ENCODE assay signal across 9 mouse cellular contexts in the genomic region with DNA sequence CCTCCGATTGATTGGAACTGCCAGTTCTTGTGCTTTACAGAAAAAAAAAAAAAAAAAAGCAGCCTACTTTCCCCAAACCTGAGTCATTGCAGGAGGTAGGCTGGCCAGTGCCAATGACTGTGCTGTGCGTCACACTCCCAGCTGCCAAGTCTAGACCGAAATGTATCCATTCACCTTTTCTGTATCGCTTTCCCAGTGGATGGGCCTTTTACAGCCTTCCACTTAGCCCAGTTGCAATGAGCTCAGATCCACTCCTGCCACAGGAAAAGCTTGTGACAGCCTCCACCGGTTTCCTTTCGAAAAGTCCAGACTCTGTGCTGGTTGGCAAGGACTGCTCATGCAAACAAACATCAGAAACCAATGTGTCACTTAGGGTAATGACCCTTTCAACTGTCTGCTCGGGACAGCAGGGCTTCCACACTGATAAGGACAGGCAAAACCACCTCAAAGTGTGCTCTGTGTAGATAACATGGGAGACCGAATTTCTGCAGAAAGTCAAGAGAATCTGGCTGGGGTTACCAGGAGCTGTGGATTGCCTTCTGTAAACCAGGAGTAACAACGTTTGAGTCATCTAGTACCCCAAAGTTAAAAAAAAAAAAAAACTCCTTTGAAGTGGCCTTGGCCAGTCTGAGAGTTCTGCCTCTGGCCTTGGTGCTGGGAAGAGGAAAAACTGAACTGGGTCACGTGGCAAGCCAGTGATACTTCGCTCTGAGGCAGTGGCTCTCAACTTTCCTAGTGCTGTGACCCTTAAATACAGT. TPM values are rescaled to one million over a fixed set of nuclear protein-coding genes. Genes with fewer than 3 reads are reported as not detected.
A peak's percentile ranks its signal among the peaks of the same experiment; 100 is the strongest.
DNase-seq lines count a peak whose midpoint lies in the region; ATAC-seq lines count a peak whose summit lies in the region.
"Had no signal": no experiment of that assay in that cellular context is flagged by ENCODE, and none has a peak within 500 bp of the region (broad histone marks: within the 10 kb centered on the region; RNA-seq: fewer than 3 reads in every experiment).

No protein-coding gene starts in this region.

- no peak overlapping the region for H3K4me2 ChIP-seq in limb, embryonic 13.5 days (replicated peaks)
- H3K4me2 ChIP-seq in neural tube, embryonic 15.5 days = no peak overlapping the region
- H3K4me2 ChIP-seq: hindbrain, embryonic 12.5 days had no signal

- DNase-seq in limb, embryonic 10.5 days (ENCODE audit: low spot score) = no peak
- DNase-seq in adrenal gland, adult (ENCODE audit: inconsistent age in 2 of 2, low spot score in 1 of 2) = peak; percentile 89 to 92
- peak; percentile 87 for DNase-seq in fibroblast of lung, adult 2 months (ENCODE audit: low read depth)
- peak; percentile 37 to 39 for DNase-seq in spleen, postnatal 14 days (ENCODE audit: low spot score in 2 of 2)
- no peak for DNase-seq in gastrocnemius, postnatal 10 days

- no peak overlapping the region for H3K27ac ChIP-seq in limb, embryonic 13.5 days
- H3K27ac ChIP-seq in limb, embryonic 10.5 days = no peak overlapping the region
- H3K27ac ChIP-seq in neural tube, embryonic 15.5 days (replicated peaks) = no peak overlapping the region
- H3K27ac ChIP-seq: hindbrain, embryonic 12.5 days had no signal

- no peaks in the 10 kb centered on the region for H3K9me3 ChIP-seq in limb, embryonic 13.5 days
- no peaks in the 10 kb centered on the region for H3K9me3 ChIP-seq in limb, embryonic 10.5 days (replicated peaks)
- H3K9me3 ChIP-seq in neural tube, embryonic 15.5 days (replicated peaks) = no peaks in the 10 kb centered on the region
- H3K9me3 ChIP-seq: hindbrain, embryonic 12.5 days had no signal

- no peak overlapping the region for H3K4me3 ChIP-seq in limb, embryonic 13.5 days
- no peak overlapping the region for H3K4me3 ChIP-seq in limb, embryonic 10.5 days
- no peak overlapping the region for H3K4me3 ChIP-seq in neural tube, embryonic 15.5 days (replicated peaks)
- H3K4me3 ChIP-seq: hindbrain, embryonic 12.5 days had no signal

- H3K9ac ChIP-seq in limb, embryonic 13.5 days = no peak overlapping the region
- H3K9ac ChIP-seq in neural tube, embryonic 15.5 days (replicated peaks) = no peak overlapping the region
- H3K9ac ChIP-seq: hindbrain, embryonic 12.5 days had no signal

- H3K4me1 ChIP-seq in limb, embryonic 13.5 days = no peaks in the 10 kb centered on the region
- H3K4me1 ChIP-seq in limb, embryonic 10.5 days = no peaks in the 10 kb centered on the region
- H3K4me1 ChIP-seq in neural tube, embryonic 15.5 days = no peaks in the 10 kb centered on the region

- H3K36me3 ChIP-seq in limb, embryonic 13.5 days = peaks cover 17% of the 10 kb centered on the region
- peaks cover 40% of the 10 kb centered on the region for H3K36me3 ChIP-seq in limb, embryonic 10.5 days
- H3K36me3 ChIP-seq in neural tube, embryonic 15.5 days = peaks cover 34% of the 10 kb centered on the region

- ATAC-seq in limb, embryonic 13.5 days (ENCODE audit: low FRiP score, low read depth) = peak; percentile 42; the same call in 1 of the 2 replicates
- no peak for ATAC-seq in inflammation-experienced regulatory T-cells, adult 6 months
- no peak for ATAC-seq in neural tube, embryonic 15.5 days (ENCODE audit: low FRiP score)

- no peaks in the 10 kb centered on the region for H3K27me3 ChIP-seq in limb, embryonic 13.5 days
- H3K27me3 ChIP-seq in limb, embryonic 10.5 days (ENCODE audit: low read depth, poor library complexity, severe bottlenecking) = no peaks in the 10 kb centered on the region
- no peaks in the 10 kb centered on the region for H3K27me3 ChIP-seq in neural tube, embryonic 15.5 days (replicated peaks)
- H3K27me3 ChIP-seq: hindbrain, embryonic 12.5 days had no signal

- WGBS in limb, embryonic 13.5 days = 63% methylated on average over 11 of the region's 11 CpGs
- 63% methylated on average over 11 of the region's 11 CpGs for WGBS in limb, embryonic 10.5 days
- 83% methylated on average over 11 of the region's 11 CpGs for WGBS in neural tube, embryonic 15.5 days

RNA-seq across cellular contexts. Expression of gene Dyrk3, which starts 12.0 kb away (rescaled TPM):
- polyA plus RNA-seq in limb, embryonic 13.5 days (2015; fragmentation: Nextera tagmentation; extraction: Ambion mirVana) = 2.9 and 3.0 TPM in 2 replicates
- polyA plus RNA-seq in limb, embryonic 10.5 days (2016; fragmentation: Nextera tagmentation; extraction: Ambion mirVana) = 5.5 and 5.8 TPM in 2 replicates
- polyA plus RNA-seq in inflammation-experienced regulatory T-cells, adult 6 months (2017; shearing (Covaris generic)) = under 1 TPM in 1 of 3 experiments, not detected in 2; 0.26 TPM
- total RNA-seq in gastrocnemius, postnatal 10 days (2021) = under 1 TPM; 0.12 to 0.14 TPM
- 10.3 and 14.0 TPM in 2 replicates for polyA plus RNA-seq in neural tube, embryonic 15.5 days (2015; fragmentation: Nextera tagmentation; extraction: Ambion mirVana)

RNA-seq across cellular contexts. Expression of gene Eif2d, which starts 26.8 kb away (rescaled TPM):
- 63.1 and 65.4 TPM in 2 replicates for polyA plus RNA-seq in limb, embryonic 13.5 days (2015; fragmentation: Nextera tagmentation; extraction: Ambion mirVana)
- 73.5 and 76.7 TPM in 2 replicates for polyA plus RNA-seq in limb, embryonic 10.5 days (2016; fragmentation: Nextera tagmentation; extraction: Ambion mirVana)
- polyA plus RNA-seq in inflammation-experienced regulatory T-cells, adult 6 months (2017; shearing (Covaris generic)) = 10 to 100 TPM; 53.4 to 71.7 (median 60.8) TPM
- total RNA-seq in gastrocnemius, postnatal 10 days (2021) = 10 to 100 TPM; 24.4 to 26.4 TPM
- polyA plus RNA-seq in neural tube, embryonic 15.5 days (2015; fragmentation: Nextera tagmentation; extraction: Ambion mirVana) = 51.5 and 53.7 TPM in 2 replicates

RNA-seq across cellular contexts. Expression of gene Mapkapk2, which starts 28.5 kb away (rescaled TPM):
- polyA plus RNA-seq in limb, embryonic 13.5 days (2015; fragmentation: Nextera tagmentation; extraction: Ambion mirVana) = 42.7 and 43.3 TPM in 2 replicates
- 46.8 and 47.9 TPM in 2 replicates for polyA plus RNA-seq in limb, embryonic 10.5 days (2016; fragmentation: Nextera tagmentation; extraction: Ambion mirVana)
- 10 to 100 TPM in 1 of 3 experiments, 1 to 10 TPM in 2; 9.0 to 11.8 (median 9.8) TPM for polyA plus RNA-seq in inflammation-experienced regulatory T-cells, adult 6 months (2017; shearing (Covaris generic))
- total RNA-seq in gastrocnemius, postnatal 10 days (2021) = 100 to 1,000 TPM; 171 to 177 TPM
- 15.0 and 19.9 TPM in 2 replicates for polyA plus RNA-seq in neural tube, embryonic 15.5 days (2015; fragmentation: Nextera tagmentation; extraction: Ambion mirVana)

Comparison
In these comparisons a context has a peak if more than half of its experiments do, and no peak if none do; other contexts are left out.
1. DNase-seq: peak in adrenal gland, adult (2 of 2), fibroblast of lung, adult 2 months (single experiment) and spleen, postnatal 14 days (2 of 2); none in limb, embryonic 10.5 days (single experiment) and gastrocnemius, postnatal 10 days (single experiment).